Mouse (Mus musculus) forebrain, embryonic 16.5 days (tissue): ENCODE data around the gene Smyd3. TPM values are rescaled to one million over a fixed set of nuclear protein-coding genes. Genes with fewer than 3 reads are reported as not detected.

ENCODE experiments used
- ATAC-seq: fragments of 200-750 bp; cut with Nextera tagmentation; 2 replicates; pipeline ENCODE4 v1.8.0; 2017; ENCODE audit warnings: mild to moderate bottlenecking, moderate library complexity
- H3K27ac ChIP-seq: fragments of 300-500 bp; sonication (generic); 2 replicates; pipeline ENCODE4 v1.5.1; 2014; ENCODE audit warnings: low read length, control low read depth
- H3K27me3 ChIP-seq: fragments of 300-500 bp; sonication (generic); replicated peaks from 2 replicates; pipeline ENCODE4 v1.6.1; 2014; ENCODE audit warnings: low read length; ENCODE audit not compliant: control insufficient read depth, insufficient read depth
- H3K36me3 ChIP-seq: fragments of 300-500 bp; sonication (generic); 2 replicates; pipeline ENCODE4 v1.6.1; 2014; ENCODE audit not compliant: control insufficient read depth, insufficient read depth
- H3K4me1 ChIP-seq: fragments of 300-500 bp; sonication (generic); replicated peaks from 2 replicates; pipeline ENCODE4 v1.6.1; 2014; ENCODE audit warnings: low read length; ENCODE audit not compliant: control insufficient read depth, insufficient read depth
- H3K4me2 ChIP-seq: fragments of 300-500 bp; sonication (generic); 2 replicates; pipeline ENCODE4 v1.6.1; 2014; ENCODE audit warnings: mild to moderate bottlenecking, low read length, control low read depth
- H3K4me3 ChIP-seq: fragments of 300-500 bp; sonication (generic); replicated peaks from 2 replicates; pipeline ENCODE4 v1.5.1; 2014; ENCODE audit warnings: mild to moderate bottlenecking, low read length, control low read depth
- H3K9ac ChIP-seq: fragments of 300-500 bp; sonication (generic); replicated peaks from 2 replicates; pipeline ENCODE4 v1.6.1; 2014; ENCODE audit warnings: low read depth, low read length, control low read depth
- H3K9me3 ChIP-seq: fragments of 300-500 bp; sonication (generic); 2 replicates; pipeline ENCODE4 v1.6.1; 2016; ENCODE audit warnings: low read length; ENCODE audit not compliant: control insufficient read depth
- WGBS: fragments of 180-500 bp; shearing (Covaris S2); extraction: QIAGEN DNeasy Blood & Tissue Kit; methylation state at CpG from one replicate; pipeline ENCODE4 v1.1.7; 2014; 5-methylcytosine and 5-hydroxymethylcytosine counted together
- polyA plus RNA-seq: library from polyadenylated mRNA; unstranded; fragments of >200 nt; fragmentation: Nextera tagmentation; extraction: Ambion mirVana; gene quantifications from 2 replicates; pipeline ENCODE4 v1.2.1, GENCODE M21; 2015

The Smyd3 gene
- polyA plus RNA-seq, 1 experiment from 2014 or later = 29.4 TPM

GRCm38 (mm10) chr1:178972055-178972454 is 545.8 kb downstream of the Smyd3 start:
- ATAC-seq = no peak
- Histone ChIP-seq H3K4me3 (no peak overlapping the region), H3K27ac (no peak overlapping the region), H3K27me3 (no peaks in the 10 kb centered on the region), H3K4me2 (no peak overlapping the region), H3K9me3 (no peaks in the 10 kb centered on the region), H3K4me1 (no peaks in the 10 kb centered on the region), H3K36me3 (no peaks in the 10 kb centered on the region), H3K9ac (no peak overlapping the region)
- WGBS = 83% methylated on average over 10 of the region's 10 CpGs

- 0 out of 2 replicates have a peak, but pooled peaks cover 2% of the 10 kb centered on the region for H3K4me1 ChIP-seq
- H3K4me2 ChIP-seq = no peak overlapping the region
- no peak overlapping the region for H3K27ac ChIP-seq
- no peak overlapping the region for H3K4me3 ChIP-seq
- H3K9me3 ChIP-seq = no peaks in the 10 kb centered on the region
- WGBS = 87% methylated on average over 9 of the region's 9 CpGs
- H3K36me3 ChIP-seq = no peaks in the 10 kb centered on the region
- H3K27me3 ChIP-seq = no peaks in the 10 kb centered on the region
- H3K9ac ChIP-seq = no peak overlapping the region
- ATAC-seq = no peak
These were observed 556.2 kb downstream of the Smyd3 start for GRCm38 (mm10) chr1:178961661-178962060.

GRCm38 (mm10) chr1:178960015-178960559 is 557.8 kb downstream of the Smyd3 start:
- 50% methylated on average over 7 of the region's 7 CpGs for WGBS
- no peak overlapping the region for H3K27ac ChIP-seq

GRCm38 (mm10) chr1:178958641-178959040 is 559.2 kb downstream of the Smyd3 start:
- 88% methylated on average over 4 of the region's 4 CpGs for WGBS
- no peak overlapping the region for H3K4me2 ChIP-seq
- no peaks in the 10 kb centered on the region for H3K9me3 ChIP-seq
- H3K4me1 ChIP-seq = 0 out of 2 replicates have a peak, but pooled peaks cover 2% of the 10 kb centered on the region
- no peak overlapping the region for H3K27ac ChIP-seq
- H3K4me3 ChIP-seq = no peak overlapping the region
- no peaks in the 10 kb centered on the region for H3K27me3 ChIP-seq
- H3K9ac ChIP-seq = no peak overlapping the region
- no peak for ATAC-seq
- no peaks in the 10 kb centered on the region for H3K36me3 ChIP-seq

More at GRCm38 (mm10) chr1:178960015-178960559, 557.8 kb downstream of the Smyd3 start:
- H3K27me3 ChIP-seq = no peaks in the 10 kb centered on the region
- peak; percentile 76 for ATAC-seq
- no peak overlapping the region for H3K4me3 ChIP-seq
- H3K4me1 ChIP-seq = 0 out of 2 replicates have a peak, but pooled peaks cover 2% of the 10 kb centered on the region
- H3K9ac ChIP-seq = no peak overlapping the region
- H3K9me3 ChIP-seq = no peaks in the 10 kb centered on the region
- no peak overlapping the region for H3K4me2 ChIP-seq
- no peaks in the 10 kb centered on the region for H3K36me3 ChIP-seq

- no peak overlapping the region for H3K27ac ChIP-seq
- 76% methylated on average over 12 of the region's 12 CpGs for WGBS
- H3K36me3 ChIP-seq = no peaks in the 10 kb centered on the region
- H3K9ac ChIP-seq = no peak overlapping the region
- H3K9me3 ChIP-seq = no peaks in the 10 kb centered on the region
- no peaks in the 10 kb centered on the region for H3K4me1 ChIP-seq
- H3K27me3 ChIP-seq = no peaks in the 10 kb centered on the region
- H3K4me3 ChIP-seq = no peak overlapping the region
- H3K4me2 ChIP-seq = no peak overlapping the region
- ATAC-seq = no peak
These were observed 564.9 kb downstream of the Smyd3 start for GRCm38 (mm10) chr1:178952910-178953309.

GRCm38 (mm10) chr1:178942251-178942963 is 575.4 kb downstream of the Smyd3 start:
- no peaks in the 10 kb centered on the region for H3K9me3 ChIP-seq
- H3K36me3 ChIP-seq = no peaks in the 10 kb centered on the region
- no peak overlapping the region for H3K27ac ChIP-seq
- no peaks in the 10 kb centered on the region for H3K27me3 ChIP-seq
- no peak overlapping the region for H3K4me3 ChIP-seq
- no peak overlapping the region for H3K4me2 ChIP-seq
- 37% methylated on average over 7 of the region's 7 CpGs for WGBS
- H3K9ac ChIP-seq = no peak overlapping the region
- no peak for ATAC-seq
- no peaks in the 10 kb centered on the region for H3K4me1 ChIP-seq

- H3K4me1 ChIP-seq = no peaks in the 10 kb centered on the region
- H3K27me3 ChIP-seq = no peaks in the 10 kb centered on the region
- no peak for ATAC-seq
- 84% methylated on average over 4 of the region's 4 CpGs for WGBS
- no peak overlapping the region for H3K27ac ChIP-seq
- no peaks in the 10 kb centered on the region for H3K36me3 ChIP-seq
- H3K9ac ChIP-seq = no peak overlapping the region
- H3K9me3 ChIP-seq = no peaks in the 10 kb centered on the region
- no peak overlapping the region for H3K4me2 ChIP-seq
- no peak overlapping the region for H3K4me3 ChIP-seq
These were observed 577.5 kb downstream of the Smyd3 start for GRCm38 (mm10) chr1:178940353-178940752.

- Histone ChIP-seq H3K4me3 (no peak overlapping the region), H3K27ac (no peak overlapping the region), H3K27me3 (no peaks in the 10 kb centered on the region), H3K4me1 (no peaks in the 10 kb centered on the region), H3K4me2 (no peak overlapping the region), H3K9me3 (no peaks in the 10 kb centered on the region), H3K9ac (no peak overlapping the region), H3K36me3 (no peaks in the 10 kb centered on the region)
- ATAC-seq = no peak
- 93% methylated on average over 2 of the region's 2 CpGs for WGBS
These were observed 580.9 kb downstream of the Smyd3 start for GRCm38 (mm10) chr1:178936976-178937375.

GRCm38 (mm10) chr1:178936457-178936856 is 581.4 kb downstream of the Smyd3 start:
- Histone ChIP-seq H3K27ac (no peak overlapping the region), H3K4me1 (no peaks in the 10 kb centered on the region), H3K9me3 (no peaks in the 10 kb centered on the region), H3K27me3 (no peaks in the 10 kb centered on the region), H3K36me3 (no peaks in the 10 kb centered on the region), H3K4me2 (no peak overlapping the region), H3K4me3 (no peak overlapping the region), H3K9ac (no peak overlapping the region)
- no peak for ATAC-seq
- 71% methylated on average over 4 of the region's 4 CpGs for WGBS
